Mouse (Mus musculus): ENCODE results near the gene Tnk1. TPM values are rescaled to one million over a fixed set of nuclear protein-coding genes. Genes with fewer than 3 reads are reported as not detected.
A peak's percentile ranks its signal among the peaks of the same experiment; 100 is the strongest.

The Tnk1 gene
- polyA plus RNA-seq, 1 experiment from 2014 or later: 10.8 TPM

GRCm38 (mm10) chr11:69880853-69881603 is 22.5 kb upstream of the Tnk1 start, which contains the start of gene Kctd11:
TSS of gene Kctd11 (minus strand) at chr11:69881406.
- Histone ChIP-seq H3K9me3 (ENCODE audit: control insufficient read depth, low read length) (no peaks in the 10 kb centered on the region), H3K27ac (ENCODE audit: low read length) (peak within 1 kb of the TSS; percentile 95), H3K4me1 (replicated peaks; ENCODE audit: control insufficient read depth, insufficient read depth, low read length) (peaks cover 46% of the 10 kb centered on the region), H3K36me3 (ENCODE audit: control insufficient read depth, insufficient read depth, low read length) (no peaks in the 10 kb centered on the region), H3K9ac (ENCODE audit: low read length) (peak within 1 kb of the TSS; percentile 76), H3K4me3 (ENCODE audit: low read length) (peak within 1 kb of the TSS; percentile 62), H3K4me2 (ENCODE audit: low read depth, low read length) (peak within 1 kb of the TSS; percentile 87), H3K27me3 (ENCODE audit: control insufficient read depth, insufficient read depth, low read depth, low read length) (no peaks in the 10 kb centered on the region)
- peak; percentile 93 for ATAC-seq (ENCODE audit: low read depth)
- under 1% methylated on average over 46 of the region's 46 CpGs for WGBS

GRCm38 (mm10) chr11:69880506-69880852 is 21.9 kb upstream of the Tnk1 start:
- Histone ChIP-seq H3K27me3 (ENCODE audit: control insufficient read depth, insufficient read depth, low read depth, low read length) (no peaks in the 10 kb centered on the region), H3K4me2 (ENCODE audit: low read depth, low read length) (peak overlapping the region; percentile 87), H3K36me3 (ENCODE audit: control insufficient read depth, insufficient read depth, low read length) (no peaks in the 10 kb centered on the region), H3K9ac (ENCODE audit: low read length) (peak overlapping the region; percentile 76), H3K27ac (ENCODE audit: low read length) (peak overlapping the region; percentile 95), H3K9me3 (ENCODE audit: control insufficient read depth, low read length) (no peaks in the 10 kb centered on the region), H3K4me3 (ENCODE audit: low read length) (peak overlapping the region; percentile 62), H3K4me1 (replicated peaks; ENCODE audit: control insufficient read depth, insufficient read depth, low read length) (peaks cover 52% of the 10 kb centered on the region)
- 1% methylated on average over 18 of the region's 18 CpGs for WGBS
- peak; percentile 35; the same call in 1 of the 2 replicates for ATAC-seq (ENCODE audit: low read depth)

GRCm38 (mm10) chr11:69879711-69880110 is 21.2 kb upstream of the Tnk1 start:
- peaks cover 53% of the 10 kb centered on the region for H3K4me1 ChIP-seq (replicated peaks; ENCODE audit: control insufficient read depth, insufficient read depth, low read length)

DNA sequence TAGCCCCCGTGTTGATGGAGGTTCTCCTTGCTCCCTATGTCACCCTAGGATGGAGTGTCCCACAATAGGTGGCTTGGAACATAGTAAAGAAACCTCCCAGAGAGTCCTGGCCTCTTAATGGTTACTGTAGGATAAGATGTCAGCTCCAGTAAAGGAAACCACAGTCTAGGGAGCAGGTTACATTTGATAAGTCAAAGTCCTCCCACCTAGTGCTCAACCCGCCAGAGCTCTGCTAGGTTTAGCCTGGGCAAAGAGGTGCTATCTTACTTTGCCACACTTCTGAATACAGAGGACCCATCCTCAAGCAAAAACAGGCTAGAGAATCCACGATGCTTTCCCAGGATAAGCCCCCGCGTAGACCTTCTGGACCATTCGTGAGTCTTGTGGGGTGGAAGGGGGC is 20.4 kb upstream of the Tnk1 start:
- WGBS: 80% methylated on average over 6 of the region's 6 CpGs
- Histone ChIP-seq H3K4me3 (ENCODE audit: low read length) (peak overlapping the region; percentile 62), H3K9me3 (ENCODE audit: control insufficient read depth, low read length) (no peaks in the 10 kb centered on the region), H3K36me3 (ENCODE audit: control insufficient read depth, insufficient read depth, low read length) (no peaks in the 10 kb centered on the region), H3K27ac (ENCODE audit: low read length) (no peak overlapping the region), H3K27me3 (ENCODE audit: control insufficient read depth, insufficient read depth, low read depth, low read length) (no peaks in the 10 kb centered on the region), H3K4me1 (replicated peaks; ENCODE audit: control insufficient read depth, insufficient read depth, low read length) (peaks cover 49% of the 10 kb centered on the region), H3K9ac (ENCODE audit: low read length) (peak overlapping the region; percentile 76), H3K4me2 (ENCODE audit: low read depth, low read length) (peak overlapping the region; percentile 87)
- ATAC-seq (ENCODE audit: low read depth): no peak

More at GRCm38 (mm10) chr11:69879711-69880110, 21.2 kb upstream of the Tnk1 start:
- Histone ChIP-seq H3K9ac (ENCODE audit: low read length) (peak overlapping the region; percentile 76), H3K27ac (ENCODE audit: low read length) (no peak overlapping the region), H3K27me3 (ENCODE audit: control insufficient read depth, insufficient read depth, low read depth, low read length) (no peaks in the 10 kb centered on the region), H3K4me2 (ENCODE audit: low read depth, low read length) (peak overlapping the region; percentile 87), H3K4me3 (ENCODE audit: low read length) (peak overlapping the region; percentile 62), H3K9me3 (ENCODE audit: control insufficient read depth, low read length) (no peaks in the 10 kb centered on the region), H3K36me3 (ENCODE audit: control insufficient read depth, insufficient read depth, low read length) (no peaks in the 10 kb centered on the region)
- 35% methylated on average over 15 of the region's 15 CpGs for WGBS
- ATAC-seq (ENCODE audit: low read depth): no peak

DNA sequence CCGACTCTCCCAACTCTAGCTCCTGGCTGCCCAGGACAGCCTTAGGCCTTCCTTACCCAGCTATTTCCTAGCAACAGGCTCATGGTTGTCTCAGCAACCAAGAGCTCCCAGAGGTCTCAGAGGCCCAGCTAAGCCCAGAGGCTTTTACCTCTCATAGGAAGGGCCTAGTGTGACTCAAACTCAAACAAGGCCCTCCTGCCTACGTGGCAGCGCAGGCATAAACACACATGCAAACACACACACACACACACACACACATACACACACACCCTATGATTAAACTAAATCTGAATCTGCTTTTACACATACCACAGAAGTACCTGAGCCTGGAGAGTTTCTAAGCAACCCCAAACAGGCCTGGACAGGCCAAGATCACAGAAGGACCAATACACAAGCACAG is 19.9 kb upstream of the Tnk1 start:
- H3K9ac ChIP-seq (ENCODE audit: low read length): peak overlapping the region; percentile 49; the same call in 1 of the 2 replicates
- no peak overlapping the region; the same call in 1 of the 2 replicates for H3K4me3 ChIP-seq (ENCODE audit: low read length)
- H3K4me1 ChIP-seq (replicated peaks; ENCODE audit: control insufficient read depth, insufficient read depth, low read length): peaks cover 49% of the 10 kb centered on the region
- H3K36me3 ChIP-seq (ENCODE audit: control insufficient read depth, insufficient read depth, low read length): no peaks in the 10 kb centered on the region
- no peaks in the 10 kb centered on the region for H3K9me3 ChIP-seq (ENCODE audit: control insufficient read depth, low read length)
- H3K27ac ChIP-seq (ENCODE audit: low read length): no peak overlapping the region
- H3K4me2 ChIP-seq (ENCODE audit: low read depth, low read length): no peak overlapping the region
- no peak for ATAC-seq (ENCODE audit: low read depth)
- 75% methylated on average over 3 of the region's 3 CpGs for WGBS
- H3K27me3 ChIP-seq (ENCODE audit: control insufficient read depth, insufficient read depth, low read depth, low read length): no peaks in the 10 kb centered on the region

- Histone ChIP-seq H3K27ac (ENCODE audit: low read length) (no peak within 1 kb of the TSS; the same call in 1 of the 2 replicates), H3K4me3 (ENCODE audit: low read length) (no peak within 1 kb of the TSS; the same call in 1 of the 2 replicates), H3K36me3 (ENCODE audit: control insufficient read depth, insufficient read depth, low read length) (no peaks in the 10 kb centered on the region), H3K27me3 (ENCODE audit: control insufficient read depth, insufficient read depth, low read depth, low read length) (no peaks in the 10 kb centered on the region), H3K4me2 (ENCODE audit: low read depth, low read length) (peak within 1 kb of the TSS; percentile 87), H3K9ac (ENCODE audit: low read length) (peak within 1 kb of the TSS; percentile 49; the same call in 1 of the 2 replicates), H3K4me1 (replicated peaks; ENCODE audit: control insufficient read depth, insufficient read depth, low read length) (peaks cover 49% of the 10 kb centered on the region), H3K9me3 (ENCODE audit: control insufficient read depth, low read length) (no peaks in the 10 kb centered on the region)
- WGBS: 81% methylated on average over 11 of the region's 11 CpGs
- ATAC-seq (ENCODE audit: low read depth): no peak
Measured at GRCm38 (mm10) chr11:69877878-69878277, 19.3 kb upstream of the Tnk1 start, which contains the start of gene Tmem95. TSS of gene Tmem95 (minus strand) at chr11:69878018.

DNA sequence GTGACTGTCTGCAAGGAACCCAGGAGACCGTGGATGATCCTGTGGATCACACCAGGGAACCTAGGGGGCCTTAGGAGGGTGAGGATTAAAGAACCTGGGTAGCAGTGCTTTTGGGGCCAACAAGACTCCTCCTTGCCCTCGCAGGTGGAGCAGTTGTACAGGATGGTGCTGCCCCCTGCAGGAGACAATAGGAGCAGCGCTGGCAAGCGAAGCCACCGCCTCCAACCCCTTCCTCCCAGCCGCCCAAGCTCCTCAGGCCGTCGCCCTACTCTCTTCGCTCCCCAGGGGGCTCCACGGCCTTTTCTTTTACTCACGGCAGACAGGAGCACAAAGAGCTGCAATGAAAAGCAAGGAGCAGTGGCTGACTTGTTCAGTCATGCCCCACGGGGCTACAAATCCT is 18.3 kb upstream of the Tnk1 start:
- 3% methylated on average over 12 of the region's 12 CpGs for WGBS
- Histone ChIP-seq H3K4me2 (ENCODE audit: low read depth, low read length) (peak overlapping the region; percentile 36), H3K4me1 (replicated peaks; ENCODE audit: control insufficient read depth, insufficient read depth, low read length) (peaks cover 49% of the 10 kb centered on the region), H3K4me3 (ENCODE audit: low read length) (no peak overlapping the region), H3K36me3 (ENCODE audit: control insufficient read depth, insufficient read depth, low read length) (no peaks in the 10 kb centered on the region), H3K27ac (ENCODE audit: low read length) (peak overlapping the region; percentile 72), H3K9ac (ENCODE audit: low read length) (0 out of 2 replicates have a peak overlapping the region, but pooled peaks have one; percentile 13), H3K27me3 (ENCODE audit: control insufficient read depth, insufficient read depth, low read depth, low read length) (no peaks in the 10 kb centered on the region), H3K9me3 (ENCODE audit: control insufficient read depth, low read length) (no peaks in the 10 kb centered on the region)
- peak; percentile 16 for ATAC-seq (ENCODE audit: low read depth)

DNA sequence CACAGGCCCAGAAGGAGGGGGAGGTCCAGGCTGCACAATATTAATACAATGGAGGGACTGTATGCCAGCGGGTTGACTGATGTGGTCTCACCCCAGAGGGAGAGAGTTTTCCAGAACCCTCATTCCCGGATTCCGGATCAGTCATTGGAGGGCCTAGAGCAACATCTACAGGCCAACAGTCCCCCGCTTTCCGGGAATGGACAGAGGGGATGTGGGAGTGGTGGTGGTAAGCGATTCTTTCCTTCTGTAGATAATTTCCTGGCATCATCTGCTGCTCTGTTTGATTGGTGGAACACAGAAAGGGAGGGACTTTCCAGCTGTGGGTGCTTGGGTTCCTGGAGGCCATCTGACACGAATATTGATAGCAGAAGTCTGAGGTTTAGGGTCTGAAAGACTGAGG is 17.7 kb upstream of the Tnk1 start:
- peak; percentile 18 for ATAC-seq (ENCODE audit: low read depth)
- Histone ChIP-seq H3K9ac (ENCODE audit: low read length) (no peak overlapping the region), H3K4me3 (ENCODE audit: low read length) (no peak overlapping the region), H3K9me3 (ENCODE audit: control insufficient read depth, low read length) (no peaks in the 10 kb centered on the region), H3K27ac (ENCODE audit: low read length) (peak overlapping the region; percentile 72), H3K36me3 (ENCODE audit: control insufficient read depth, insufficient read depth, low read length) (no peaks in the 10 kb centered on the region), H3K4me1 (replicated peaks; ENCODE audit: control insufficient read depth, insufficient read depth, low read length) (peaks cover 45% of the 10 kb centered on the region), H3K4me2 (ENCODE audit: low read depth, low read length) (no peak overlapping the region), H3K27me3 (ENCODE audit: control insufficient read depth, insufficient read depth, low read depth, low read length) (no peaks in the 10 kb centered on the region)
- WGBS: 24% methylated on average over 7 of the region's 7 CpGs

DNA sequence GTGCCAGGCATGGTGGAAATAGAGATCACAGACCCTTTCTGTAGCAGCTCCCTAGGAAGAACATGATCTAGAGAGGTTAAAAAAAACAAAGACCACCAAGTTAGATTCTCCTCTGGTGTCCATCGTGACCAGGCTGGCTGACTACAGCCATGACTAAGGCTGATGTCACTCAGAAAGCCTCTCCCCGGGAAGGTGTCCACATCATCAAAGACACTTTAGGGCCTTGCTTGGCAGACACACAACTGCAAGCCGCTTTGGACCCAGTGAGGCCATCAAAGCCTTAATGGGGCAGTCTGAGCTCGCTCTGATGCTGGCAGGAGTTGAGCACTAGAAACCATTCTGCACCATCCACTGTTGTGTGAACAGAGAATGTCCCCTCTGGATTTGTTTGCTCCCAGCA is 13.9 kb upstream of the Tnk1 start:
- no peak overlapping the region for H3K4me2 ChIP-seq (ENCODE audit: low read depth, low read length)
- no peaks in the 10 kb centered on the region for H3K9me3 ChIP-seq (ENCODE audit: control insufficient read depth, low read length)
- H3K36me3 ChIP-seq (ENCODE audit: control insufficient read depth, insufficient read depth, low read length): no peaks in the 10 kb centered on the region
- 67% methylated on average over 4 of the region's 4 CpGs for WGBS
- ATAC-seq (ENCODE audit: low read depth): no peak
- no peak overlapping the region for H3K4me3 ChIP-seq (ENCODE audit: low read length)
- H3K27ac ChIP-seq (ENCODE audit: low read length): no peak overlapping the region
- H3K27me3 ChIP-seq (ENCODE audit: control insufficient read depth, insufficient read depth, low read depth, low read length): no peaks in the 10 kb centered on the region
- H3K9ac ChIP-seq (ENCODE audit: low read length): no peak overlapping the region
- H3K4me1 ChIP-seq (replicated peaks; ENCODE audit: control insufficient read depth, insufficient read depth, low read length): peaks cover 19% of the 10 kb centered on the region

Data from lung, embryonic 16.5 days (tissue).